Mouse (Mus musculus) cortical plate, adult 2 months (tissue): Measurements from ENCODE around the gene B9d2. TPM values are rescaled to one million over a fixed set of nuclear protein-coding genes. Genes with fewer than 3 reads are reported as not detected.

Experiments
- H3K27ac ChIP-seq: fragments of 200-500 bp; 2 replicates; pipeline ENCODE4 v1.5.1; 2012; ENCODE audit warnings: low read length, control low read depth, inconsistent platforms; ENCODE audit not compliant: insufficient read depth
- H3K4me1 ChIP-seq: fragments of 200-500 bp; 2 replicates; pipeline ENCODE4 v1.6.1; 2011; ENCODE audit warnings: low read length; ENCODE audit not compliant: control insufficient read depth, insufficient read depth
- H3K4me3 ChIP-seq: fragments of 200-500 bp; 2 replicates; pipeline ENCODE4 v1.5.1; 2011; ENCODE audit warnings: mild to moderate bottlenecking, low read length, control low read depth; ENCODE audit not compliant: insufficient read depth
- CTCF ChIP-seq: fragments of 200-500 bp; IDR thresholded peaks from 2 replicates; pipeline ENCODE4 v1.5.1; 2011; ENCODE audit warnings: mild to moderate bottlenecking, control low read depth, low read length; ENCODE audit not compliant: insufficient read depth; ENCODE audit errors: extremely low read depth
- POLR2A ChIP-seq: fragments of 200-500 bp; IDR thresholded peaks from 2 replicates; pipeline ENCODE4 v1.6.1; 2011; ENCODE audit warnings: mild to moderate bottlenecking, low read length, control low read depth; ENCODE audit not compliant: insufficient read depth; ENCODE audit errors: extremely low read depth
- polyA plus RNA-seq: library from polyadenylated mRNA; depleted of rRNA; stranded (reverse); fragments of >200 nt; gene quantifications from 2 replicates; pipeline ENCODE4 v1.2.3, GENCODE M21; 2012

Gene B9d2
- polyA plus RNA-seq, 1 experiment = 42.4 TPM

DNA sequence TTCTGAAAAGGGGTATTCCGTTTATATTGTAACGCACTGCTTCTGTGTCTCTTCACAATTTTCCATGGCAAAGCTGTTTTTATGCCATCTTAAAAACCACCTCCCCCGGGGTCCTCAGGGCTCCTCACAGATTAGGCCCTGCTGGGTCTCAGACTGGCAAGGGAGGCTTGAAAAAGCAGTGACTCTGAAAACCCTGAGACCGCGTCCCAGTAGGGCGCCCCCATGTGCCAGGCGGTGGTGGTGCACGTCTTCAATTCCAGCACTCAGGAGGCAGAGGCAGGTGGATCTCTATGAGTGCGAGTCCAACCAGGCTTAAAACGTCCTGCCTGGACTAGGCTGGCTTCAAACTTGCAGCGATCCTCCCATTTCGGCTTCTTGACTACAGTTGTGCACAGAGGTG, 20.2 kb downstream of the B9d2 start:
- Histone ChIP-seq H3K4me1 (no peaks in the 10 kb centered on the region; the same call in 1 of the 2 replicates), H3K27ac (no peak overlapping the region), H3K4me3 (no peak overlapping the region)
- TF ChIP-seq POLR2A (no peak), CTCF (0 out of 2 replicates have a peak, but pooled peaks have one; percentile 1)

DNA sequence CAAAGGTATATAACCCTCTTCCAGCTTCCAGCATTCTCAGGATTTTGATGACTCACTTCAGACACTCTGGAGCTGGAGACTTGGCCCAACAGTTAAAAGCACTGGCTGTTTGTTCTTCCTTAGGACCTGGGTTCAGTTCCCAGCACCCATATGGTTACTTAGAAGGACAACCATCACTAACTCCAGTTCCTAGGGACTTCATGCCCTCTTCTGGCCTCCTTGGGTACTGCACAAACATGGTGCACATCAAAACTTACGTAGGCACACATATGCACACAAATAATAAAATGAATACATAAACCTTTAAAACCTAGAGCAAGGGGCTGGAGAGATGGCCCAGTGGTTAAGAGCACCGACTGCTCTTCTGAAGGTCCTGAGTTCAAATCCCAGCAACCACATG, 21.8 kb downstream of the B9d2 start:
- Histone ChIP-seq H3K4me3 (no peak overlapping the region), H3K27ac (no peak overlapping the region), H3K4me1 (peaks cover 4% of the 10 kb centered on the region)
- TF ChIP-seq POLR2A = no peak
- no peak for TF ChIP-seq CTCF

DNA sequence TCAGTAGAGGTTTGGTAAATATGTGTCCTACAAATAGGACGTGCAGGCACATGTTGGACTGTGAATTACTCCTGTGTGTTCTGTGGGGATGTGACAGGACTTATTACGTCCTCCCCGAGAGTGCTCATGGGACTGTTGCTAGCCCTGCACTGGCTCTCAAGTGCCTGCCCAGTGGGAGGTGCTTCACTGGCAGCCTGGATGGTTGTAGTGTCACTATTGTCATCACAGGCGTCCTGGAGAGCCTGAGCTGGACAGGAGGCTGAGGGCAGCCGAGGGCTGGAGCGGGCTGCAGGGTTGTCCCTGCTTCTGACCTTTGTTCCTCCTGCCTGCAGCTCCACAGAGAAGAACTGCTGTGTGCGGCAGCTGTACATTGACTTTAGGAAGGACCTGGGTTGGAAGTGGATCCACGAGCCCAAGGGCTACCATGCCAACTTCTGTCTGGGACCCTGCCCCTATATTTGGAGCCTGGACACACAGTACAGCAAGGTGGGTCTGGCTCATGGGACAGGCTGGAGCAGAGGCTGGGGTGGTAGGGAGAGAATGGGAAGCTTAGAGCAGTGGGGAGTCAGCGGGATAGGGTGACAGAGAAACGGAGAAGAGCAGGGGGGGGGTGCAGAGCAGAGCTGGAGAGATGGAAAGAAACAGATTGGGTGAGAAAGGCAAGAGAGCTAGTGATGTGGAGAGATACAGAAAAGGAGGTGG, 23.4 kb downstream of the B9d2 start:
- no peak overlapping the region for H3K27ac ChIP-seq
- peaks cover 4% of the 10 kb centered on the region for H3K4me1 ChIP-seq
- no peak for TF ChIP-seq CTCF
- TF ChIP-seq POLR2A = no peak
- no peak overlapping the region for H3K4me3 ChIP-seq

DNA sequence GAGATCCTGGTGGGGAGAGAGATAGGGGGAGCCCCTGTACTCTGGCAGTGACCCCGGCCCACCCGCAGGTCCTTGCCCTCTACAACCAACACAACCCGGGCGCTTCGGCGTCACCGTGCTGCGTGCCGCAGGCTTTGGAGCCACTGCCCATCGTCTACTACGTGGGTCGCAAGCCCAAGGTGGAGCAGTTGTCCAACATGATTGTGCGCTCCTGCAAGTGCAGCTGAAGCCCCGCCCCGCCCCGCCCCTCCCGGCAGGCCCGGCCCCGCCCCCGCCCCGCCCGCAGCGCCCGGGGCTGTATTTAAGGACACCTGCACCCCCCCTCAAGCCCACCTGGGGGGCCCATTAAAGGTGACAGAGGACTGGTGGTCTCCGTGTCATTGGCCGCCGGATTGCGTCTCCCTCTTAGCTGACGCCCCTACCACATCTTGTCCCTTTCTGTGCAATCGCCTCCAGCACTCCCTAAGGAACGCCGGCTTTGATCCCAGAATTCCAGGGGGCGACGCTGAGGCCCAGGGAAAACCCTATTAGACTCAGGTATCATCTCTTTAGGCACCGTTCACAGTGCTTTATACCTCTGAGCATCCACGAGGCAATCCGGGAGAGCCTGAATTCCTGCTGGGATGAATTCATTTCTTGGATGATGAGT, 24.3 kb downstream of the B9d2 start:
- TF ChIP-seq POLR2A (no peak), CTCF (no peak)
- Histone ChIP-seq H3K4me3 (no peak overlapping the region), H3K4me1 (peaks cover 4% of the 10 kb centered on the region), H3K27ac (no peak overlapping the region)

DNA sequence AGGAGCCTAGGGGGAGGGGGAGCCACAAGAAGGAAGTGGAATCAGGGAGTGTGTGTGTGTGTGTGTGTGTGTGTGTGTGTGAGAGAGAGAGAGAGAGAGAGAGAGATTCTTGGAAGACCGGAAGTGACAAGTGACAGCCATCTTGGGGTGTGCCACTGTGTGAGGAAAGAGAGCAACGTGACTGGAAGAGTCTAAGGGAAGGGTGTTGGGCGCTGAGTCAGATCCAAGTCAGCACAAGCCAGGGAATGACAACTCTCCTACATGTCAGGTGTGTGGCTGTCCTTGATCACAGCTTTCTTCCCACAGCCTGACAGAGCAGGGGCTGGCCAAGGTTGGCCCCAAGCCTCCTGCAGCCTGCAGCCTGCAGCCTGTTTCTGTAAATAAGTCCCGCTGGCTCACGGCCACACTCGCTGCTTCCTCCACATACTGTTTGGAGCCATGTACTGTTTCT, 25.2 kb downstream of the B9d2 start:
- Histone ChIP-seq H3K4me3 (no peak overlapping the region), H3K4me1 (peaks cover 7% of the 10 kb centered on the region), H3K27ac (no peak overlapping the region)
- TF ChIP-seq POLR2A = no peak
- no peak for TF ChIP-seq CTCF

DNA sequence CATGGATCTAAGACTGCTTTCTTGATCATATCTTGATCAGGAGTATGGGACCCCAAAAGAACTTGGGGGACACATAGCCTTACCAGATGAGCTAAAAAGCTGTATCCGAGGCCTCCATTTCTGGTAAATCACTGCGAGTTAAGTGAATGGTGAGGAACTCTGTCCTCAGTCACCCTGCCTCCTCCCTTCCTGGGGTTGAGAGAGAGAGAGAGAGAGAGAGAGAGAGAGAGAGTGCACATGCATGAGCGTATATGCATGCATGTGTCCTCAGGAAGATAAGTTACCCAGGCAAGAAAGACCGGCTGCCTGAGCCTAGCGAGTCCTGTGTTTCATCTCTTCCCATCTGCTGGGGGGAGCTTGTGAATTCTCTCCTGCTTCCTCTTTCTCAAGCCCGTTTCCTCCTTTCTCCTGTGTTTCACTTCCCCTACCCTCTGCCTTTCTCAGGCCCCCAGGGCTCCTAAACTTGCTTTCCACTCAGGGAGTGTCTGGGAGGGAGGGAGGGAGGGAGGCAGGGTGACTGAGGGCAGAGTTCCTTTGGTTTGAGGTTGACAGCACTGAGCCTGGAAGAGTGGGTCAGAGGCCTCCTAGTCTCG, 26.1 kb downstream of the B9d2 start:
- Histone ChIP-seq H3K4me1 (peaks cover 11% of the 10 kb centered on the region), H3K4me3 (no peak overlapping the region), H3K27ac (no peak overlapping the region)
- TF ChIP-seq POLR2A (no peak), CTCF (no peak)

DNA sequence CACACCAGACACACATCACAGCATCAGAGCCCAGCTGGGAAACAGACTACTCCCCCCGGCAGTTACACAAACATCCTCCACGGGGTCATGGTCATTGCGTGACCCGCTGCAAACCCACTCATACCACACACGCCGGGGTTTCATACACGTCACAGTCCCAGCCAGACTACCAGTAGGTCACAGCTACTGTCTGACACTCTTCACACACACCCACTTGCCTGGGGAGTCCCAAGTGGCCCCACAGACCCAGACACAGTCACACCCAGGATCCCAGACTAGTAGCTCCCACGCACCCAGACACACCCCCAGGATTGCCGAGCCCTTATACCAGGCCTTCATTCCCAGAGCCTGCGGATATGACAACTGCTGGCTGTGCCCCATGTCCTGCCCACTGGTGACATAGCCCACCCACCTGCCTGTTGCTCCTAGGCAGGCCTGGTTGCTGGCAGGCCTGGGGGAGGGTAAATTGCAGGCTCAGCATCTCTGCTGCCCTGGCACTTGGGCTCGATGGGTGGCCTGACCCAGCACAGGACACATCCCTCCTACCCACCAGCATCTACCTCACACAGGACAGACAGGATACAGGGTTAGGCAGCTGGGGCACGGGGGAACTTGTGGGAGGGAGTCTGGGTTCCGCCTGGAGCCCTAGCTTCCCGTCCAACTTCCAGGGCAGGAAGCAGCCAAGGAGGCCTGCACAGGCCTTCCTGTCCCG, 27.2 kb downstream of the B9d2 start:
- Histone ChIP-seq H3K27ac (no peak overlapping the region), H3K4me3 (no peak overlapping the region), H3K4me1 (peaks cover 11% of the 10 kb centered on the region)
- TF ChIP-seq CTCF (no peak), POLR2A (no peak)

DNA sequence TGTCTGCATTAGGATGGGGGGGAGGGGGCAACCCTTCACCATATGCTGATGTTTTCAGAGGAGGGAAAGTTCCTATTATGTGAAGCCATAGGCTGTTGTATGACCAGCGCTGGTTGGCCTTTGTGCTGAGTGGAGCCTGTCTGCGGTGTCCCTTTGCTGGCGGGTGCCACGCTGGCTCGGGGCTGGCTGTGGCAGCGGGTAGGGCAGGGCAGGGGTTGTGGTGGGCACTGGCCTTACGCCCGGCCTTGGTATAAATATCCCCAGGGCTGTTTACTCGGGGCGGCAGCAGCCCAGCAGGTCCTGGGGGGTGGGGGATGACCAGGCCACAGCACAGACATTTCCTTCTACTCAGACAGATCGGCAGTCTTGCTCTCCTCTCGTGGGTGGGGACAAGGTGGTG, 29.4 kb downstream of the B9d2 start:
- no peak for TF ChIP-seq CTCF
- no peak for TF ChIP-seq POLR2A
- Histone ChIP-seq H3K4me3 (no peak overlapping the region), H3K27ac (no peak overlapping the region), H3K4me1 (peaks cover 11% of the 10 kb centered on the region)

DNA sequence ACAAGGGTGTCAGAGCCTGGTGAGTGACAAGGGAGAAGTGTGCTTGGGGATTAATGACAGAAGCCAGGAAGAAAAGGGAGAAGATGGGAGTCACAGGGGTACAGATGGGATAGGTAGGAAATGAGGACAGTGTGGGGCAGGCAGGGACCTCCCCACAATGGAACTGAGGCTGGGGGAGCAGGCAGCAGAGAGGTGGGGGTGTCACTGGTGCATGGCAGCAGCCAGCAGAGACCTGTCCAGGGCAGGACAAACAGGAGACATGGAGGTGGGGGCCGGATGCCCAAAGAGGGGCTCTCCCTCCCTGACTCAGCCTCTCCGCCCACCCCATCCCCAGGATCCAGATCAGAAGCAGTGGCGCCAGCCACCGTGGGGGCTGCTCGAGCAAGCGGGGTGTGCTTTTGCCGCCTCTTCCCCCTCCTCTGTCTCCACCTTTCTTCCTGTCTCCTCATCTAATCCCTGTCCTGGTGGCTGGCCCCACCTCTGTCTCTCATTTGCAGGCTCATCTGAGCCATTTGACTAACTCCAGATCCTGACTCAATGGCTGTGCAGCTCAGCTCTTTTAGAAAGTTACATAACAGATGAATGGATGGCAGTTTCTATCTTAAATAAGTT, 30.0 kb downstream of the B9d2 start:
- H3K27ac ChIP-seq = no peak overlapping the region
- H3K4me3 ChIP-seq = no peak overlapping the region
- peaks cover 11% of the 10 kb centered on the region for H3K4me1 ChIP-seq
- TF ChIP-seq POLR2A (peak; percentile 20; the same call in 1 of the 2 replicates), CTCF (no peak)

DNA sequence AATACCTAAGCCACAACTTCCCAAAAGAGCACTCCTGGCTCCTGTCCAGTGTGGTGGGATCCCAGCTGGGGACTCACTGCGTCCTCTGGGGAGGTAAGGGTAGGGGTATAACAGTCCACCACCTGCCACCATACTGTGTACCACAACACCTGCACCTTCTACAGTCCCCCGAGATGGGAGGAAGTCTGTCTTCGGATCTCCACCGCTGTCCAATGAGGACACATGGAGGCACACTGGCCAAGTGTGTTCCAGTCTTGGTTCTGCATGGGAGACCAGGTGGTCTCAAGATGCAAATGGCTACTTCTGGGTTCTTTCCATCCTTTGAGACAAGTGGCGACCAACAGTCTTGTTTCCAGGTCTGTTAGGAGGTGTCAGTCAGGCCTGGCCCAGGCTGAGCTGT, 30.6 kb downstream of the B9d2 start:
- no peak overlapping the region for H3K4me3 ChIP-seq
- peaks cover 7% of the 10 kb centered on the region for H3K4me1 ChIP-seq
- no peak overlapping the region for H3K27ac ChIP-seq
- TF ChIP-seq POLR2A = no peak
- TF ChIP-seq CTCF = no peak
